Mouse (Mus musculus): ENCODE measurements at regions not wholly inside any gene's neighbourhood (a gene's known extent, or its start where the extent isn't known, plus 50 kb on each side); places are given as distances from the start of the nearest gene placed in this dataset.
A peak's percentile ranks its signal among the peaks of the same experiment; 100 is the strongest.
"Not testable (repeated sequence)": the region's sequence is repeated elsewhere in the genome, so short reads cannot be mapped to it uniquely, and the experiment has no call there.

- not testable (repeated sequence) for H3K4me1 ChIP-seq (ENCODE audit: control insufficient read depth, insufficient read depth, low read length); ATAC-seq (replicated peaks; ENCODE audit: insufficient number of reproducible peaks, low FRiP score, low TSS enrichment, low read depth); H3K27me3 ChIP-seq (ENCODE audit: control insufficient read depth, insufficient read depth, low read length); H3K4me3 ChIP-seq (ENCODE audit: low read depth, low read length); H3K4me2 ChIP-seq (ENCODE audit: low read depth, low read length); H3K9me3 ChIP-seq (replicated peaks; ENCODE audit: control insufficient read depth, low read length); DNase-seq (ENCODE audit: low spot score); H3K36me3 ChIP-seq (replicated peaks; ENCODE audit: control insufficient read depth, insufficient read depth, low read depth, low read length); H3K9ac ChIP-seq (replicated peaks; ENCODE audit: low read length); H3K27ac ChIP-seq (replicated peaks; ENCODE audit: low read depth, low read length)
- WGBS = 79% methylated on average over 5 of the region's 5 CpGs
Observed at GRCm38 (mm10) chr6:64948839-64949238, 93.5 kb upstream of the Smarcad1 start.

GRCm38 (mm10) chr6:64961608-64962486 is 80.5 kb upstream of the Smarcad1 start:
- no peak for ATAC-seq (replicated peaks; ENCODE audit: insufficient number of reproducible peaks, low FRiP score, low TSS enrichment, low read depth)
- Histone ChIP-seq H3K27ac (replicated peaks; ENCODE audit: low read depth, low read length) (no peak overlapping the region), H3K9ac (replicated peaks; ENCODE audit: low read length) (no peak overlapping the region), H3K36me3 (replicated peaks; ENCODE audit: control insufficient read depth, insufficient read depth, low read depth, low read length) (no peaks in the 10 kb centered on the region), H3K9me3 (replicated peaks; ENCODE audit: control insufficient read depth, low read length) (no peaks in the 10 kb centered on the region), H3K27me3 (ENCODE audit: control insufficient read depth, insufficient read depth, low read length) (no peaks in the 10 kb centered on the region), H3K4me2 (ENCODE audit: low read depth, low read length) (no peak overlapping the region), H3K4me1 (ENCODE audit: control insufficient read depth, insufficient read depth, low read length) (no peaks in the 10 kb centered on the region), H3K4me3 (ENCODE audit: low read depth, low read length) (no peak overlapping the region)
- WGBS = 73% methylated on average over 16 of the region's 16 CpGs
- DNase-seq (ENCODE audit: low spot score) = no peak

GRCm38 (mm10) chr6:64962612-64963011 is 79.8 kb upstream of the Smarcad1 start:
- H3K36me3 ChIP-seq (replicated peaks; ENCODE audit: control insufficient read depth, insufficient read depth, low read depth, low read length) = no peaks in the 10 kb centered on the region
- H3K4me3 ChIP-seq (ENCODE audit: low read depth, low read length) = no peak overlapping the region
- no peak overlapping the region for H3K9ac ChIP-seq (replicated peaks; ENCODE audit: low read length)
- no peaks in the 10 kb centered on the region for H3K9me3 ChIP-seq (replicated peaks; ENCODE audit: control insufficient read depth, low read length)
- H3K27ac ChIP-seq (replicated peaks; ENCODE audit: low read depth, low read length) = no peak overlapping the region
- WGBS = 76% methylated on average over 5 of the region's 5 CpGs
- no peak overlapping the region for H3K4me2 ChIP-seq (ENCODE audit: low read depth, low read length)
- no peak for ATAC-seq (replicated peaks; ENCODE audit: insufficient number of reproducible peaks, low FRiP score, low TSS enrichment, low read depth)
- no peaks in the 10 kb centered on the region for H3K27me3 ChIP-seq (ENCODE audit: control insufficient read depth, insufficient read depth, low read length)
- DNase-seq (ENCODE audit: low spot score) = no peak
- H3K4me1 ChIP-seq (ENCODE audit: control insufficient read depth, insufficient read depth, low read length) = no peaks in the 10 kb centered on the region

- Histone ChIP-seq H3K9ac (replicated peaks; ENCODE audit: low read length) (no peak overlapping the region), H3K4me3 (ENCODE audit: low read depth, low read length) (no peak overlapping the region), H3K4me2 (ENCODE audit: low read depth, low read length) (no peak overlapping the region), H3K27me3 (ENCODE audit: control insufficient read depth, insufficient read depth, low read length) (no peaks in the 10 kb centered on the region), H3K27ac (replicated peaks; ENCODE audit: low read depth, low read length) (no peak overlapping the region), H3K9me3 (replicated peaks; ENCODE audit: control insufficient read depth, low read length) (no peaks in the 10 kb centered on the region), H3K36me3 (replicated peaks; ENCODE audit: control insufficient read depth, insufficient read depth, low read depth, low read length) (no peaks in the 10 kb centered on the region), H3K4me1 (ENCODE audit: control insufficient read depth, insufficient read depth, low read length) (no peaks in the 10 kb centered on the region)
- WGBS = 85% methylated on average over 6 of the region's 6 CpGs
- ATAC-seq (replicated peaks; ENCODE audit: insufficient number of reproducible peaks, low FRiP score, low TSS enrichment, low read depth) (no peak), DNase-seq (ENCODE audit: low spot score) (no peak)
Observed at GRCm38 (mm10) chr6:64964664-64965063, 77.7 kb upstream of the Smarcad1 start.

GRCm38 (mm10) chr6:64965203-64965602 is 77.2 kb upstream of the Smarcad1 start:
- 71% methylated on average over 1 of the region's 1 CpGs for WGBS
- DNase-seq (ENCODE audit: low spot score) = no peak
- Histone ChIP-seq H3K9me3 (replicated peaks; ENCODE audit: control insufficient read depth, low read length) (no peaks in the 10 kb centered on the region), H3K36me3 (replicated peaks; ENCODE audit: control insufficient read depth, insufficient read depth, low read depth, low read length) (no peaks in the 10 kb centered on the region), H3K4me3 (ENCODE audit: low read depth, low read length) (no peak overlapping the region), H3K4me2 (ENCODE audit: low read depth, low read length) (no peak overlapping the region), H3K9ac (replicated peaks; ENCODE audit: low read length) (no peak overlapping the region), H3K4me1 (ENCODE audit: control insufficient read depth, insufficient read depth, low read length) (no peaks in the 10 kb centered on the region), H3K27ac (replicated peaks; ENCODE audit: low read depth, low read length) (no peak overlapping the region), H3K27me3 (ENCODE audit: control insufficient read depth, insufficient read depth, low read length) (no peaks in the 10 kb centered on the region)
- ATAC-seq (replicated peaks; ENCODE audit: insufficient number of reproducible peaks, low FRiP score, low TSS enrichment, low read depth) = no peak

- ATAC-seq (replicated peaks; ENCODE audit: insufficient number of reproducible peaks, low FRiP score, low TSS enrichment, low read depth) (no peak), DNase-seq (ENCODE audit: low spot score) (no peak)
- no peak overlapping the region for H3K9ac ChIP-seq (replicated peaks; ENCODE audit: low read length)
- WGBS = 86% methylated on average over 8 of the region's 8 CpGs
- H3K27ac ChIP-seq (replicated peaks; ENCODE audit: low read depth, low read length) = no peak overlapping the region
- H3K4me2 ChIP-seq (ENCODE audit: low read depth, low read length) = no peak overlapping the region
- H3K4me1 ChIP-seq (ENCODE audit: control insufficient read depth, insufficient read depth, low read length) = no peaks in the 10 kb centered on the region
- H3K36me3 ChIP-seq (replicated peaks; ENCODE audit: control insufficient read depth, insufficient read depth, low read depth, low read length) = no peaks in the 10 kb centered on the region
- no peaks in the 10 kb centered on the region for H3K9me3 ChIP-seq (replicated peaks; ENCODE audit: control insufficient read depth, low read length)
- no peaks in the 10 kb centered on the region for H3K27me3 ChIP-seq (ENCODE audit: control insufficient read depth, insufficient read depth, low read length)
- no peak overlapping the region for H3K4me3 ChIP-seq (ENCODE audit: low read depth, low read length)
Observed at GRCm38 (mm10) chr6:64970158-64970557, 72.2 kb upstream of the Smarcad1 start.

- Histone ChIP-seq H3K27me3 (ENCODE audit: control insufficient read depth, insufficient read depth, low read length) (no peaks in the 10 kb centered on the region), H3K9ac (replicated peaks; ENCODE audit: low read length) (no peak overlapping the region), H3K9me3 (replicated peaks; ENCODE audit: control insufficient read depth, low read length) (no peaks in the 10 kb centered on the region), H3K4me3 (ENCODE audit: low read depth, low read length) (no peak overlapping the region), H3K4me2 (ENCODE audit: low read depth, low read length) (no peak overlapping the region), H3K4me1 (ENCODE audit: control insufficient read depth, insufficient read depth, low read length) (no peaks in the 10 kb centered on the region), H3K36me3 (replicated peaks; ENCODE audit: control insufficient read depth, insufficient read depth, low read depth, low read length) (no peaks in the 10 kb centered on the region), H3K27ac (replicated peaks; ENCODE audit: low read depth, low read length) (no peak overlapping the region)
- no peak for ATAC-seq (replicated peaks; ENCODE audit: insufficient number of reproducible peaks, low FRiP score, low TSS enrichment, low read depth)
- 31% methylated on average over 2 of the region's 2 CpGs for WGBS
- DNase-seq (ENCODE audit: low spot score) = peak; percentile 59
Observed at GRCm38 (mm10) chr6:64973968-64974367, 68.4 kb upstream of the Smarcad1 start.

GRCm38 (mm10) chr6:64974453-64974852 is 67.9 kb upstream of the Smarcad1 start:
- H3K9me3 ChIP-seq (replicated peaks; ENCODE audit: control insufficient read depth, low read length); H3K4me1 ChIP-seq (ENCODE audit: control insufficient read depth, insufficient read depth, low read length); ATAC-seq (replicated peaks; ENCODE audit: insufficient number of reproducible peaks, low FRiP score, low TSS enrichment, low read depth); H3K27ac ChIP-seq (replicated peaks; ENCODE audit: low read depth, low read length); H3K4me2 ChIP-seq (ENCODE audit: low read depth, low read length); H3K4me3 ChIP-seq (ENCODE audit: low read depth, low read length); DNase-seq (ENCODE audit: low spot score); H3K27me3 ChIP-seq (ENCODE audit: control insufficient read depth, insufficient read depth, low read length); H3K36me3 ChIP-seq (replicated peaks; ENCODE audit: control insufficient read depth, insufficient read depth, low read depth, low read length); H3K9ac ChIP-seq (replicated peaks; ENCODE audit: low read length): not testable (repeated sequence)
- WGBS = 89% methylated on average over 1 of the region's 1 CpGs

Measured in embryonic facial prominence, embryonic 11.5 days (tissue).